Mouse (Mus musculus): ENCODE measurements around the gene Tspan5.

- no peak for TF ChIP-seq CTCF (IDR thresholded peaks at IDR 0.05; ENCODE audit: low read depth, low read length)
- TF ChIP-seq POLR2A (IDR thresholded peaks at IDR 0.05; ENCODE audit: extremely low read depth, insufficient read depth, low read length): no peak
These were observed 163.7 kb downstream of the Tspan5 start for GRCm38 (mm10) chr3:138905678-138906077.

Data from liver, adult 2 months (tissue).